ENCODE assay signal across 11 mouse cellular contexts in the genomic region with DNA sequence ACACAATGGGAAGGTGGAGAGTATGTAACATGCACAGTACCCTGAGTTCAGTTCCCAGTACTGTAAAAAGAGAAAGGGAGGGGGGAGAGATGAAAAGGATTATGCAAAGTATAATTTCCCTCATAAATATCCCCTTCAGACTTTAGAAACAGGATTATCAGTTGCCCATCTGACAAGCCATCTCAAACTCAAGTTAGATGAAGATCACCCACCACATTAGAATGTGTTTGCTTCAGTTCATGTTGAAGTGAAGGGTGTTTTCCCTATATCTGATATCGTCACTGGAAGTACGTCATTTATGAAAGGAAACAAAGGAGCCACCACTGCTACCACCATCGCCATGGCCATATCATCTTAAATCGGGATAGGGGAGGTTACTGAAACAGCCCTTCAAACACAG. TPM values are rescaled to one million over a fixed set of nuclear protein-coding genes. Genes with fewer than 3 reads are reported as not detected.
DNase-seq lines count a peak whose midpoint lies in the region; ATAC-seq and TF ChIP-seq lines count a peak whose summit lies in the region.
"Had no signal": no experiment of that assay in that cellular context is flagged by ENCODE, and none has a peak within 500 bp of the region (broad histone marks: within the 10 kb centered on the region; RNA-seq: fewer than 3 reads in every experiment).

Rps6ka3 (plus strand) TSS at position 301 of the 400 bp plus-strand sequence.

- no peaks in the 10 kb centered on the region for H3K36me3 ChIP-seq in lung, postnatal 0 days (ENCODE audit: insufficient read depth, low read length)
- H3K36me3 ChIP-seq in hindbrain, embryonic 12.5 days = no peaks in the 10 kb centered on the region
- H3K36me3 ChIP-seq: embryonic facial prominence, embryonic 15.5 days; liver, embryonic 15.5 days; neural tube, embryonic 13.5 days had no signal

- H3K27ac ChIP-seq in lung, postnatal 0 days (ENCODE audit: low read length) = no peak within 1 kb of the TSS
- H3K27ac ChIP-seq in bone marrow macrophage, adult 2 months (ENCODE audit: insufficient read depth, low read depth, low read length) = peak within 1 kb of the TSS; percentile 82
- no peak within 1 kb of the TSS for H3K27ac ChIP-seq in hindbrain, embryonic 12.5 days
- H3K27ac ChIP-seq: embryonic facial prominence, embryonic 15.5 days; hindbrain, embryonic 14.5 days; liver, embryonic 15.5 days; neural tube, embryonic 13.5 days had no signal

- no peak for TF ChIP-seq POLR2A in lung, adult 2 months (IDR thresholded peaks at IDR 0.05; ENCODE audit: borderline replicate concordance, extremely low read depth, low read depth, low read length)
- no peak for TF ChIP-seq POLR2A in bone marrow macrophage, adult 2 months (IDR thresholded peaks at IDR 0.05; ENCODE audit: borderline replicate concordance, low read depth, low read length)

- WGBS in lung, adult 2 months = 86% methylated on average over 4 of the region's 4 CpGs
- WGBS in lung, postnatal 0 days = 85% methylated on average over 4 of the region's 4 CpGs
- 93% methylated on average over 4 of the region's 4 CpGs for WGBS in hindbrain, embryonic 12.5 days

- no peak for TF ChIP-seq EP300 in lung, postnatal 0 days (IDR thresholded peaks at IDR 0.05)

- no peak for TF ChIP-seq CTCF in lung, adult 2 months (IDR thresholded peaks at IDR 0.05; ENCODE audit: insufficient read depth, low read length)
- TF ChIP-seq CTCF in lung, postnatal 0 days (IDR thresholded peaks at IDR 0.05) = no peak
- no peak for TF ChIP-seq CTCF in bone marrow macrophage, adult 2 months (IDR thresholded peaks at IDR 0.05; ENCODE audit: low read depth, low read length)

- ATAC-seq in lung, postnatal 0 days = no peak
- ATAC-seq in hematopoietic stem cell, adult 5-6 weeks (replicated peaks in 1 of 2; ENCODE audit: insufficient read depth in 1 of 2, low FRiP score in 2 of 2, low TSS enrichment in 1 of 2, low read depth in 1 of 2, poor library complexity in 2 of 2, severe bottlenecking in 2 of 2) = no peak
- no peak for ATAC-seq in hindbrain, embryonic 12.5 days (ENCODE audit: low FRiP score)

- no peaks in the 10 kb centered on the region for H3K9me3 ChIP-seq in lung, postnatal 0 days (ENCODE audit: low read length)
- no peaks in the 10 kb centered on the region for H3K9me3 ChIP-seq in hindbrain, embryonic 12.5 days (replicated peaks)
- H3K9me3 ChIP-seq: embryonic facial prominence, embryonic 15.5 days; liver, embryonic 15.5 days; neural tube, embryonic 13.5 days had no signal

- H3K27me3 ChIP-seq in lung, postnatal 0 days (replicated peaks; ENCODE audit: insufficient read depth, low read length) = no peaks in the 10 kb centered on the region
- no peaks in the 10 kb centered on the region; the same call in 1 of the 2 replicates for H3K27me3 ChIP-seq in hindbrain, embryonic 12.5 days
- H3K27me3 ChIP-seq: embryonic facial prominence, embryonic 15.5 days; liver, embryonic 15.5 days had no signal

- no peak within 1 kb of the TSS for H3K9ac ChIP-seq in lung, postnatal 0 days (replicated peaks; ENCODE audit: low read depth)
- H3K9ac ChIP-seq in hindbrain, embryonic 12.5 days = no peak within 1 kb of the TSS
- H3K9ac ChIP-seq: embryonic facial prominence, embryonic 15.5 days; hindbrain, embryonic 14.5 days; liver, embryonic 15.5 days; neural tube, embryonic 13.5 days had no signal

- no peak within 1 kb of the TSS for H3K4me2 ChIP-seq in lung, postnatal 0 days (replicated peaks; ENCODE audit: low read depth, low read length)
- no peak within 1 kb of the TSS for H3K4me2 ChIP-seq in hindbrain, embryonic 12.5 days (replicated peaks)
- H3K4me2 ChIP-seq: embryonic facial prominence, embryonic 15.5 days; hindbrain, embryonic 14.5 days; liver, embryonic 15.5 days; neural tube, embryonic 13.5 days had no signal

- no peak for DNase-seq in lung, adult 2 months
- DNase-seq in lung, postnatal 0 days (ENCODE audit: low spot score) = no peak
- DNase-seq in naive thymus-derived CD4-positive, alpha-beta T cell, adult 2 months (ENCODE audit: low read depth) = peak; percentile 10
- no peak for DNase-seq in right cerebral cortex, adult 18-20 months

- H3K4me3 ChIP-seq in lung, adult 2 months (replicated peaks; ENCODE audit: extremely low read depth, low read depth, low read length) = no peak within 1 kb of the TSS
- no peak within 1 kb of the TSS for H3K4me3 ChIP-seq in lung, postnatal 0 days (ENCODE audit: low read depth, low read length)
- peak within 1 kb of the TSS; percentile 0; the same call in 1 of the 2 replicates for H3K4me3 ChIP-seq in bone marrow macrophage, adult 2 months (ENCODE audit: insufficient read depth, low read length)
- no peak within 1 kb of the TSS for H3K4me3 ChIP-seq in hindbrain, embryonic 12.5 days
- H3K4me3 ChIP-seq: embryonic facial prominence, embryonic 15.5 days; liver, embryonic 15.5 days; neural tube, embryonic 13.5 days had no signal

- no peaks in the 10 kb centered on the region; the same call in 1 of the 2 replicates for H3K4me1 ChIP-seq in lung, adult 2 months (ENCODE audit: control insufficient read depth, insufficient read depth, low read length)
- H3K4me1 ChIP-seq in lung, postnatal 0 days (ENCODE audit: insufficient read depth, low read depth, low read length) = no peaks in the 10 kb centered on the region
- H3K4me1 ChIP-seq in bone marrow macrophage, adult 2 months (ENCODE audit: control insufficient read depth, insufficient read depth, low read length) = peaks cover 12% of the 10 kb centered on the region
- no peaks in the 10 kb centered on the region for H3K4me1 ChIP-seq in hindbrain, embryonic 12.5 days
- H3K4me1 ChIP-seq: embryonic facial prominence, embryonic 15.5 days; liver, embryonic 15.5 days; neural tube, embryonic 13.5 days had no signal

RNA-seq across cellular contexts. Expression of gene Rps6ka3, which starts in this region (rescaled TPM):
- 14.6 and 19.2 TPM in 2 replicates for polyA plus RNA-seq in lung, adult 2 months (2012; rRNA removed)
- 6.6 and 6.8 TPM in 2 replicates for polyA plus RNA-seq in lung, postnatal 0 days (2015; fragmentation: Nextera tagmentation; extraction: Ambion mirVana)
- polyA plus RNA-seq in bone marrow macrophage, adult 2 months (2012; ENCODE audit: insufficient read depth, insufficient read length, missing spikeins) = 49.1 and 79.0 TPM in 2 replicates
- 76.3 and 79.5 TPM in 2 replicates for total RNA-seq in hematopoietic stem cell, adult 5-6 weeks (2017)
- polyA plus RNA-seq in hindbrain, embryonic 12.5 days (2016; fragmentation: Nextera tagmentation; extraction: Ambion mirVana) = 5.2 and 5.4 TPM in 2 replicates
